ENCODE assay signal across 7 mouse cellular contexts in genomic region chr3:97609201-97609844, GRCm38 (mm10). TPM values are rescaled to one million over a fixed set of nuclear protein-coding genes. Genes with fewer than 3 reads are reported as not detected.
A peak's percentile ranks its signal among the peaks of the same experiment; 100 is the strongest.
DNase-seq lines count a peak whose midpoint lies in the region; ATAC-seq and TF ChIP-seq lines count a peak whose summit lies in the region.

No protein-coding gene starts in this region.

- peak; percentile 27 for DNase-seq in adrenal gland, adult 8-10 months
- peak; percentile 27 for DNase-seq in hindbrain, embryonic 14.5 days (ENCODE audit: low spot score)
- peak; percentile 49 to 72 for DNase-seq in natural killer cell, adult 2 months (ENCODE audit: low spot score in 2 of 2)
- no peak for DNase-seq in right cerebral cortex, adult 2 months (ENCODE audit: low spot score in 2 of 2)

- peak; percentile 65 for TF ChIP-seq CTCF in ES-Bruce4 (IDR thresholded peaks at IDR 0.05; ENCODE audit: low read depth, low read length)
- peak; percentile 52; the same call in 1 of the 2 replicates for TF ChIP-seq CTCF in embryonic fibroblast, embryonic 13.5 days (IDR thresholded peaks at IDR 0.05; ENCODE audit: borderline replicate concordance, insufficient read depth, low read length)

- 0 out of 2 replicates have a peak, but pooled peaks have one; percentile 3 for ATAC-seq in hindbrain, embryonic 14.5 days (ENCODE audit: low FRiP score)
- ATAC-seq in liver, embryonic 12.5 days, result peak; percentile 55

- peak overlapping the region; percentile 51 for H3K4me2 ChIP-seq in hindbrain, embryonic 14.5 days (replicated peaks)
- peak overlapping the region; percentile 95 for H3K4me2 ChIP-seq in liver, embryonic 12.5 days

- no peaks in the 10 kb centered on the region for H3K9me3 ChIP-seq in ES-Bruce4 (replicated peaks; ENCODE audit: control insufficient read depth, insufficient read depth, low read length, poor library complexity, severe bottlenecking)
- H3K9me3 ChIP-seq in hindbrain, embryonic 14.5 days (ENCODE audit: control insufficient read depth, low read length), result no peaks in the 10 kb centered on the region
- no peaks in the 10 kb centered on the region for H3K9me3 ChIP-seq in liver, embryonic 12.5 days (replicated peaks)

- TF ChIP-seq POLR2A in ES-Bruce4 (IDR thresholded peaks at IDR 0.05; ENCODE audit: insufficient read depth, low read length), result no peak
- TF ChIP-seq POLR2A in embryonic fibroblast, embryonic 13.5 days (IDR thresholded peaks at IDR 0.05; ENCODE audit: low read depth, low read length), result no peak

- no peak for TF ChIP-seq EP300 in ES-Bruce4 (IDR thresholded peaks at IDR 0.05; ENCODE audit: insufficient read depth, low read depth, low read length)

- 3% methylated on average over 20 of the region's 20 CpGs for WGBS in hindbrain, embryonic 14.5 days
- WGBS in liver, embryonic 12.5 days (ENCODE audit: insufficient replicate concordance), result 2% methylated on average over 20 of the region's 20 CpGs

- no peaks in the 10 kb centered on the region for H3K36me3 ChIP-seq in ES-Bruce4 (ENCODE audit: control insufficient read depth, insufficient read depth, low read length, poor library complexity, severe bottlenecking)
- H3K36me3 ChIP-seq in hindbrain, embryonic 14.5 days (replicated peaks; ENCODE audit: control insufficient read depth, insufficient read depth), result no peaks in the 10 kb centered on the region
- H3K36me3 ChIP-seq in liver, embryonic 12.5 days, result 0 out of 2 replicates have a peak, but pooled peaks cover 2% of the 10 kb centered on the region

- peak overlapping the region; percentile 76 for H3K9ac ChIP-seq in ES-Bruce4 (ENCODE audit: low read depth, poor library complexity, severe bottlenecking)
- H3K9ac ChIP-seq in hindbrain, embryonic 14.5 days, result peak overlapping the region; percentile 79; the same call in 1 of the 2 replicates
- peak overlapping the region; percentile 82 for H3K9ac ChIP-seq in liver, embryonic 12.5 days

- peak overlapping the region; percentile 92 for H3K4me3 ChIP-seq in ES-Bruce4 (ENCODE audit: low read depth, low read length)
- H3K4me3 ChIP-seq in embryonic fibroblast, embryonic 13.5 days (ENCODE audit: insufficient read depth, low read length), result peak overlapping the region; percentile 54
- H3K4me3 ChIP-seq in hindbrain, embryonic 14.5 days (replicated peaks; ENCODE audit: low read length), result peak overlapping the region; percentile 74
- peak overlapping the region; percentile 79 for H3K4me3 ChIP-seq in liver, embryonic 12.5 days

- no peaks in the 10 kb centered on the region for H3K4me1 ChIP-seq in ES-Bruce4 (ENCODE audit: control insufficient read depth, insufficient read depth, low read length)
- H3K4me1 ChIP-seq in embryonic fibroblast, embryonic 13.5 days (ENCODE audit: control insufficient read depth, insufficient read depth, low read length), result no peaks in the 10 kb centered on the region
- no peaks in the 10 kb centered on the region for H3K4me1 ChIP-seq in hindbrain, embryonic 14.5 days (replicated peaks; ENCODE audit: control insufficient read depth, insufficient read depth, low read length)
- H3K4me1 ChIP-seq in liver, embryonic 12.5 days, result peaks cover 23% of the 10 kb centered on the region

- H3K27me3 ChIP-seq in ES-Bruce4 (ENCODE audit: control insufficient read depth, insufficient read depth, low read length, poor library complexity, severe bottlenecking), result no peaks in the 10 kb centered on the region
- no peaks in the 10 kb centered on the region for H3K27me3 ChIP-seq in hindbrain, embryonic 14.5 days (ENCODE audit: control insufficient read depth, insufficient read depth, low read length)
- H3K27me3 ChIP-seq in liver, embryonic 12.5 days (replicated peaks), result 0 out of 2 replicates have a peak, but pooled peaks cover 6% of the 10 kb centered on the region

- peak overlapping the region; percentile 32 for H3K27ac ChIP-seq in ES-Bruce4 (ENCODE audit: insufficient read depth, low read length)
- H3K27ac ChIP-seq in embryonic fibroblast, embryonic 13.5 days (ENCODE audit: insufficient read depth, low read length), result peak overlapping the region; percentile 3; the same call in 1 of the 2 replicates
- no peak overlapping the region for H3K27ac ChIP-seq in hindbrain, embryonic 14.5 days
- H3K27ac ChIP-seq in liver, embryonic 12.5 days, result peak overlapping the region; percentile 81

RNA-seq across cellular contexts. Expression of gene Chd1l, which starts 0.7 kb away (rescaled TPM):
- 21.9 and 23.7 TPM in 2 replicates for polyA plus RNA-seq in ES-Bruce4 (2011; ENCODE audit: insufficient read depth, insufficient read length, low read depth, missing spikeins)
- 10 to 100 TPM; 14.2 to 20.3 (median 19.3) TPM for total RNA-seq in adrenal gland, adult 8-10 months (2022)
- polyA plus RNA-seq in embryonic fibroblast, embryonic 13.5 days (2011; ENCODE audit: insufficient read length, low read depth, missing spikeins), result 5.7 and 9.3 TPM in 2 replicates
- polyA plus RNA-seq in hindbrain, embryonic 14.5 days (2014; fragmentation: Nextera tagmentation; extraction: Ambion mirVana), result 4.9 and 5.3 TPM in 2 replicates
- polyA plus RNA-seq in liver, embryonic 12.5 days (2016; fragmentation: Nextera tagmentation; extraction: Ambion mirVana), result 20.3 and 21.4 TPM in 2 replicates

RNA-seq across cellular contexts. Expression of gene Fmo5, which starts 19.3 kb away (rescaled TPM):
- polyA plus RNA-seq in ES-Bruce4 (2011; ENCODE audit: insufficient read depth, insufficient read length, low read depth, missing spikeins), result 1.3 and 2.0 TPM in 2 replicates
- total RNA-seq in adrenal gland, adult 8-10 months (2022), result 10 to 100 TPM; 16.9 to 19.1 (median 17.8) TPM
- 1.5 and 2.3 TPM in 2 replicates for polyA plus RNA-seq in embryonic fibroblast, embryonic 13.5 days (2011; ENCODE audit: insufficient read length, low read depth, missing spikeins)
- polyA plus RNA-seq in hindbrain, embryonic 14.5 days (2014; fragmentation: Nextera tagmentation; extraction: Ambion mirVana), result 0.61 and 1.0 TPM in 2 replicates
- polyA plus RNA-seq in liver, embryonic 12.5 days (2016; fragmentation: Nextera tagmentation; extraction: Ambion mirVana), result 5.6 and 5.7 TPM in 2 replicates

RNA-seq across cellular contexts. Expression of gene Prkab2, which starts 48.7 kb away (rescaled TPM):
- polyA plus RNA-seq in ES-Bruce4 (2011; ENCODE audit: insufficient read depth, insufficient read length, low read depth, missing spikeins), result 17.6 and 21.2 TPM in 2 replicates
- total RNA-seq in adrenal gland, adult 8-10 months (2022), result 10 to 100 TPM in 2 of 4 experiments, 1 to 10 TPM in 2; 7.0 to 13.1 (median 10.2) TPM
- polyA plus RNA-seq in embryonic fibroblast, embryonic 13.5 days (2011; ENCODE audit: insufficient read length, low read depth, missing spikeins), result 23.8 and 30.2 TPM in 2 replicates
- 12.3 and 13.8 TPM in 2 replicates for polyA plus RNA-seq in hindbrain, embryonic 14.5 days (2014; fragmentation: Nextera tagmentation; extraction: Ambion mirVana)
- 2.8 and 3.1 TPM in 2 replicates for polyA plus RNA-seq in liver, embryonic 12.5 days (2016; fragmentation: Nextera tagmentation; extraction: Ambion mirVana)

Comparison
In these comparisons a context has a peak if more than half of its experiments do, and no peak if none do; other contexts are left out.
1. DNase-seq: peak in adrenal gland, adult 8-10 months (single experiment), hindbrain, embryonic 14.5 days (single experiment) and natural killer cell, adult 2 months (2 of 2); none in right cerebral cortex, adult 2 months (0 of 2).
2. Peak in every context shown above with its lines, with median percentiles within 50 percentile points of each other: H3K4me3 ChIP-seq and H3K9ac ChIP-seq.